Comparison of ENCODE assay signal across 8 mouse cellular contexts in the genomic region with DNA sequence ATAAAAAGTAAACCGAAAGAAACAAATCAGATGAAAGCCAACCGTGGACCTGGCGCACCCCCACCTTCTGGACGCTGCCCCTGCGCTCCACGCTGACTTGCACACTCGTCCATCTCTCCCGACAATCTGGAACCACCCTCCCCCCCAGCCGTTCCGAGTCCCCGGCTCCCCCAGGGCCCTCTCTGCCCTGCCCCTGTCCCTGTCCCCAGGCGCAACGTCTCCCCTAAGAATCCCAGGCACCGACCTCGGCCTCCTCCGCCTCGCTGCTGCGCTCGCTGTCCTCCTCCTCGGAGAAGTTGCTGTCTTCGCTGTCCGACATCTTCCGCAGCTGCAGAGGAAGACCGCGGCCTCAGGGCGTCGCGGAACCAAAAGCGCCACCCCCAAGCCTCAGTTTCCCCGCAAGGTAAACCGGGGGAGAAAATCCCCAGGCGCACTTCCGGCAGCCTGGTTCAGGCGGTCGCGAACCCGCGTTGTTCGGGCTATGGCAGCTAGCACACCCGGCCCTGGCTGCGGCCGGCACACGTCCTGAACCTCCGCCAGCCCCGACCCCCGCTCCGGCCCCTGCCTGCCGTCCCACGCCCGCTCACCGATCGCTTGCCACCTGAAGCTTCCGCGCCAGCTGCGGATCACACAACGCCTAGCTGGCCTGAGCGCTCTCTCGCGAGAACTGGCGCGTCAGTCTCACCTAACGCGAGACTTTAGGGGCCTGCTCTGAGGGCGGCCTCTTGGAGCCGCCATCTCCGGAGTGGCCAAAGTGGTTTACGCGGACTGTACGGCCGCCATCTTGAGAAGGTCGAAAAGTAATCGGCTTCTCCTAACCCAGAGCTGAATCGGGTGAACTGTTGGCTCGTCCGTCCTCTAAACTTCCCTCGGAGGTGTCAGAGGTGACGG. TPM values are rescaled to one million over a fixed set of nuclear protein-coding genes. Genes with fewer than 3 reads are reported as not detected.
DNase-seq lines count a peak whose midpoint lies in the region; ATAC-seq lines count a peak whose summit lies in the region.

A gene (minus strand): TSS at position 639 of the 891 bp plus-strand sequence.

- H3K27ac ChIP-seq in forebrain, embryonic 14.5 days (ENCODE audit: low read depth, low read length), result peak within 1 kb of the TSS; percentile 82
- peak within 1 kb of the TSS; percentile 85 for H3K27ac ChIP-seq in neural tube, embryonic 15.5 days (replicated peaks)

- H3K36me3 ChIP-seq in forebrain, embryonic 14.5 days (ENCODE audit: control insufficient read depth, insufficient read depth, low read length), result peaks cover 8% of the 10 kb centered on the region; the same call in 1 of the 2 replicates
- H3K36me3 ChIP-seq in neural tube, embryonic 15.5 days, result no peaks in the 10 kb centered on the region; the same call in 1 of the 2 replicates

- peak within 1 kb of the TSS; percentile 91 for H3K4me3 ChIP-seq in forebrain, embryonic 14.5 days (ENCODE audit: low read depth, low read length)
- peak within 1 kb of the TSS; percentile 74 for H3K4me3 ChIP-seq in neural tube, embryonic 15.5 days (replicated peaks)

- peak; percentile 99 for DNase-seq in ES-CJ7 (ENCODE audit: low read depth, low spot score)
- peak; percentile 95 for DNase-seq in cerebellum, adult 11 months
- peak; percentile 100 for DNase-seq in forebrain, embryonic 14.5 days (ENCODE audit: low spot score)
- peak; percentile 97 to 98 for DNase-seq in heart, postnatal 14 days
- peak; percentile 97 for DNase-seq in layer of hippocampus, adult 11-12 months (ENCODE audit: low spot score)
- DNase-seq in lung, adult 18-20 months, result peak; percentile 99
- peak; percentile 99 for DNase-seq in testis, postnatal 14 days (ENCODE audit: low spot score)

- ATAC-seq in forebrain, embryonic 14.5 days, result peak; percentile 99
- peak; percentile 99 for ATAC-seq in neural tube, embryonic 15.5 days (ENCODE audit: low FRiP score)

- intact Hi-C loops in heart, postnatal 14 days (cut with DNase I), result loop anchor here (5.0 kb wide), 1 partner anchor 61 kb away; a partner anchor contains a TSS

- H3K9me3 ChIP-seq in forebrain, embryonic 14.5 days (replicated peaks; ENCODE audit: control insufficient read depth, low read length), result no peaks in the 10 kb centered on the region
- H3K9me3 ChIP-seq in neural tube, embryonic 15.5 days (replicated peaks), result no peaks in the 10 kb centered on the region

- peak within 1 kb of the TSS; percentile 84 for H3K4me2 ChIP-seq in forebrain, embryonic 14.5 days (ENCODE audit: low read length)
- H3K4me2 ChIP-seq in neural tube, embryonic 15.5 days, result peak within 1 kb of the TSS; percentile 71

- WGBS in forebrain, embryonic 14.5 days, result under 1% methylated on average over 77 of the region's 77 CpGs
- under 1% methylated on average over 77 of the region's 77 CpGs for WGBS in neural tube, embryonic 15.5 days

- H3K9ac ChIP-seq in forebrain, embryonic 14.5 days (ENCODE audit: low read length), result peak within 1 kb of the TSS; percentile 97
- peak within 1 kb of the TSS; percentile 89 for H3K9ac ChIP-seq in neural tube, embryonic 15.5 days (replicated peaks)

- H3K4me1 ChIP-seq in forebrain, embryonic 14.5 days (ENCODE audit: control insufficient read depth, insufficient read depth, low read length), result 0 out of 2 replicates have a peak, but pooled peaks cover 4% of the 10 kb centered on the region
- peaks cover 33% of the 10 kb centered on the region for H3K4me1 ChIP-seq in neural tube, embryonic 15.5 days

- no peaks in the 10 kb centered on the region for H3K27me3 ChIP-seq in forebrain, embryonic 14.5 days (replicated peaks; ENCODE audit: control insufficient read depth, insufficient read depth, low read length)
- no peaks in the 10 kb centered on the region for H3K27me3 ChIP-seq in neural tube, embryonic 15.5 days (replicated peaks)

RNA-seq across cellular contexts. Expression of the gene that starts here (rescaled TPM):
- 62.6 and 77.8 TPM in 2 replicates for polyA plus RNA-seq in forebrain, embryonic 14.5 days (2014; fragmentation: Nextera tagmentation; extraction: Ambion mirVana)
- total RNA-seq in heart, postnatal 14 days (2021), result 10 to 100 TPM; 55.6 to 58.4 TPM
- polyA plus RNA-seq in neural tube, embryonic 15.5 days (2015; fragmentation: Nextera tagmentation; extraction: Ambion mirVana), result 92.8 and 101 TPM in 2 replicates

Comparison
In these comparisons a context has a peak if more than half of its experiments do, and no peak if none do; other contexts are left out.
1. Peak in every context shown above with its lines: DNase-seq, ATAC-seq, H3K4me3 ChIP-seq and H3K27ac ChIP-seq.